Mouse (Mus musculus) heart, adult 2 months (tissue): ENCODE results near the gene Plekha7. TPM values are rescaled to one million over a fixed set of nuclear protein-coding genes. Genes with fewer than 3 reads are reported as not detected.

Experiments used
- DNase-seq, 2 experiments: peaks; one replicate each; pipeline ENCODE4 v3.0.0; 2021
- H3K27ac ChIP-seq: fragments of 200-600 bp; 2 replicates; pipeline ENCODE4 v1.8.1; 2022
- H3K27me3 ChIP-seq: fragments of 200-500 bp; 2 replicates; pipeline ENCODE4 v1.6.1; 2012; ENCODE audit warnings: mild to moderate bottlenecking, low read length, inconsistent platforms, mixed read lengths; ENCODE audit not compliant: control insufficient read depth, insufficient read depth
- H3K36me3 ChIP-seq: fragments of 200-500 bp; 2 replicates; pipeline ENCODE4 v1.6.1; 2012; ENCODE audit warnings: low read length, inconsistent platforms; ENCODE audit not compliant: control insufficient read depth, insufficient read depth
- H3K4me1 ChIP-seq: fragments of 200-500 bp; 2 replicates; pipeline ENCODE4 v1.6.1; 2011; ENCODE audit warnings: low read length; ENCODE audit not compliant: control insufficient read depth, insufficient read depth
- H3K4me3 ChIP-seq: fragments of 200-600 bp; 2 replicates; pipeline ENCODE4 v1.8.1; 2022
- H3K79me2 ChIP-seq: fragments of 200-500 bp; replicated peaks from 2 replicates; pipeline ENCODE4 v1.6.1; 2012; ENCODE audit warnings: mild to moderate bottlenecking, inconsistent platforms, low read length, moderate library complexity, mixed read lengths; ENCODE audit not compliant: control insufficient read depth, insufficient read depth
- H3K9ac ChIP-seq: fragments of 200-500 bp; 2 replicates; pipeline ENCODE4 v1.6.1; 2012; ENCODE audit warnings: low read depth, mild to moderate bottlenecking, control low read depth, inconsistent platforms, low read length, mixed read lengths
- CTCF ChIP-seq: fragments of 200-600 bp; IDR thresholded peaks from 2 replicates; pipeline ENCODE4 v1.8.1; 2022; ENCODE audit warnings: antibody characterized with exemption, mild to moderate bottlenecking, moderate library complexity
- EP300 ChIP-seq: fragments of 200-500 bp; IDR thresholded peaks from 2 replicates; pipeline ENCODE4 v1.6.1; 2011; ENCODE audit warnings: low read depth, low read length, control low read depth; ENCODE audit not compliant: insufficient read depth
- POLR2A ChIP-seq: fragments of 200-500 bp; IDR thresholded peaks from 2 replicates; pipeline ENCODE4 v1.6.1; 2011; ENCODE audit warnings: mild to moderate bottlenecking, low read depth, low read length, control low read depth; ENCODE audit not compliant: insufficient read depth
- WGBS: fragments of 180-500 bp; shearing (Covaris S2); methylation state at CpG from one replicate; pipeline ENCODE4 v1.1.7; 2018; 5-methylcytosine and 5-hydroxymethylcytosine counted together
- intact Hi-C: fragments of 180-260 bp; cut with DNase I; formaldehyde crosslinking; loops from one replicate; pipeline ENCODE4 v1.15.1; 2025
- polyA plus RNA-seq: library from polyadenylated mRNA; depleted of rRNA; stranded (reverse); fragments of >200 nt; gene quantifications from 2 replicates; pipeline ENCODE4 v1.2.3, GENCODE M21; 2012
- total RNA-seq, 2 experiments: library from RNA; stranded (reverse); gene quantifications; 2 replicates each; pipeline ENCODE4 v1.2.3; 2021

The Plekha7 gene
- total and polyA plus RNA-seq, 3 experiments, result 4.5 to 13.7 (median 6.3) TPM

DNA sequence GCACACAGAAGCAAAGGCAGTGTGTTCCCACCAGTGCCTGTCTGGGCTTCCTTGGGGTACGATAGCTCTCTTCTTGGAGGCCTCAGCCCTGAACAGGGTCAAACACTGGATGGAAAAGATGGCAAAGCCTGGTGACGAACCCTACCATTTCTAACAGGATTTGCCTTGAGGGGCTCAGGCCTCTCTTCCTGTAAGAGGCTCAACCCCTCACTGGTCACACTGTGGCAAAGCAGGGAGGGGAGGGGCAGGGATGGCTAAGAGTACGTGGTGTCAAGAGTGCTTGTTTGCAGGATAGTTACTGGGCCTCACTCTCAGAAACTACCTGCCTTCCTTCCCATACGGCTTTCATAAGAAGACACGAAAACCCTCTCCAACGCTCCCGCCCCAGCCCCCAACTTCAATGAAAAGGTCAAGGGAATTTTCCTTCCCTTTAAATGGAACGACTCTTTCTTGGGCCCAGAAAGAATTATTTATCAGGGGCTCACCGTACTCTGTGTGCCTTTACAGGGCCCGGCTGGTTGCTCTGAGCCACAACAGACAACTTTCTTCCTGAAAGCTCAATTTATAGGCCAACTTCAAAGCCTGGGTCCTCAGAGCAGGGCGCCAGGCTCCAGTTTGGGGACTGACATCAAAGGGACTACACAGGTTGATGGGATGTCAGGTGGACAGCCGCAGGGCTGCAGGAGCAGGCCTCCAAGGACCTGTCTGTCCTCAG lies 192.8 kb downstream of the Plekha7 start:
- H3K27me3 ChIP-seq, result no peaks in the 10 kb centered on the region
- H3K27ac ChIP-seq, result no peak overlapping the region
- no peaks in the 10 kb centered on the region for H3K36me3 ChIP-seq
- intact Hi-C loops, result no loop called here
- no peaks in the 10 kb centered on the region for H3K79me2 ChIP-seq
- no peak for DNase-seq
- 82% methylated on average over 12 of the region's 12 CpGs for WGBS
- no peak overlapping the region for H3K4me3 ChIP-seq
- no peaks in the 10 kb centered on the region for H3K4me1 ChIP-seq
- H3K9ac ChIP-seq, result no peak overlapping the region
- no peak for TF ChIP-seq POLR2A

DNA sequence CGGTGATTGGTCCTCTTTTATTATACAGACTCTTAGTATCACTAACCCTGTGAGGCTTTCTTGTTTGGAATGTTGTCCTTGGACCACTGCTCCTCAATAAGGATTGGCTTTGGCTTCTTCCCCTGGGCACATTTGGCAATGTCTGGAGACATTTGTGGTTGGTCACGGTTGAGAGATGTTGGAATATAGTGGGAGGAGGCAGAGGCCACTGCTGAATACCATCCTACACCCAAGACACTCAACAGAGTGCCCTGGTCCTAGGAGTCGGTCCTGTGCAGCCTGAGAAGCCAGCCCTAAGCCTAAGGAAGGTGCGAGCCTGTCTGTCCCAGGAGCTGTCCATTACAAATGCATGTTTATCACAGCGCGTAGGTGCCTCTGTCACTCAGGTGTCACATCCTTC lies 196.6 kb downstream of the Plekha7 start:
- Histone ChIP-seq H3K27me3 (no peaks in the 10 kb centered on the region), H3K27ac (no peak overlapping the region), H3K36me3 (no peaks in the 10 kb centered on the region), H3K9ac (no peak overlapping the region), H3K79me2 (no peaks in the 10 kb centered on the region), H3K4me3 (no peak overlapping the region), H3K4me1 (no peaks in the 10 kb centered on the region)
- intact Hi-C loops, result no loop called here
- DNase-seq, result no peak
- 84% methylated on average over 6 of the region's 6 CpGs for WGBS
- TF ChIP-seq EP300, result no peak
- TF ChIP-seq CTCF, result no peak
- TF ChIP-seq POLR2A, result no peak

DNA sequence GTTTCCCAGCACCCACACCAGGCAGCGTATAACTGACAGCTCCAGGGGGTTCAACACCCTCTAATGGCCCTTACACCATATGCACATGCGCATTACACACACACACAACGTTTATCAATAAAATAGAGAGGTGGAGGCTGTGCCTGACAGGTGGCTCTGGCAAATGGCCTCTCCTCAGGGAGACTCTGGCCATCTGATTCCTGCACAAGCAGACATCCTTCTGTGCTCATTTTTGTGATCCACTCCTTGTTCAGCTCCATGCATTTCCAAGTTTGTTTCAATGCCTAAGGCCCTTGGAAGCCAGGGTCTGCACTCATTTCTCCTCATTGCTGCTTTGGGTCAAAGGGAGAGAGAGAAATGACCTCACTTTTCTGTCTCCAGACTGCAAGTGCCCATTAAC lies 197.5 kb downstream of the Plekha7 start:
- DNase-seq, result no peak
- no peak overlapping the region for H3K27ac ChIP-seq
- intact Hi-C loops, result no loop called here
- H3K4me3 ChIP-seq, result no peak overlapping the region
- 68% methylated on average over 3 of the region's 3 CpGs for WGBS
- TF ChIP-seq CTCF (no peak), POLR2A (no peak), EP300 (no peak)
- no peaks in the 10 kb centered on the region for H3K36me3 ChIP-seq
- no peaks in the 10 kb centered on the region for H3K4me1 ChIP-seq
- no peak overlapping the region for H3K9ac ChIP-seq
- no peaks in the 10 kb centered on the region for H3K27me3 ChIP-seq
- no peaks in the 10 kb centered on the region for H3K79me2 ChIP-seq

DNA sequence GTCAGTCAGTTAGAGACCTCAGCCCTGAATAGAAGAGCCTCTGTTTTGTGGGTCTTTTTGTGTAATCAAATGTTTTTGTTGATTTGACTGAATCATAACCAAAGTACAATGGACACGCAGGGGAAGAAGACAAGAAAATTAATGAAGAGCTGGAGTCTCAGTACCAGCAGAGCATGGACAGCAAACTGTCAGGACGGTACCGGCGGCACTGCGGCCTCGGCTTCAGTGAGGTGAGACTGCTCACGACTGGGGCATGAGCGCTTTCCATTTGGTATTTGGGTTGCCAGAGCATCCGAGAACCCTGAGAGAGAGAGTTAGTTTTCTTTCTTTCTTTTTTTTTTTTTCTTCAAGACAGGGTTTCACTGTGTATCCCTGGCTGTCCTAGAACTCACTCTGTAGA lies 205.1 kb downstream of the Plekha7 start:
- intact Hi-C loops, result no loop called here
- TF ChIP-seq EP300, result no peak
- no peak for TF ChIP-seq CTCF
- TF ChIP-seq POLR2A, result no peak

DNA sequence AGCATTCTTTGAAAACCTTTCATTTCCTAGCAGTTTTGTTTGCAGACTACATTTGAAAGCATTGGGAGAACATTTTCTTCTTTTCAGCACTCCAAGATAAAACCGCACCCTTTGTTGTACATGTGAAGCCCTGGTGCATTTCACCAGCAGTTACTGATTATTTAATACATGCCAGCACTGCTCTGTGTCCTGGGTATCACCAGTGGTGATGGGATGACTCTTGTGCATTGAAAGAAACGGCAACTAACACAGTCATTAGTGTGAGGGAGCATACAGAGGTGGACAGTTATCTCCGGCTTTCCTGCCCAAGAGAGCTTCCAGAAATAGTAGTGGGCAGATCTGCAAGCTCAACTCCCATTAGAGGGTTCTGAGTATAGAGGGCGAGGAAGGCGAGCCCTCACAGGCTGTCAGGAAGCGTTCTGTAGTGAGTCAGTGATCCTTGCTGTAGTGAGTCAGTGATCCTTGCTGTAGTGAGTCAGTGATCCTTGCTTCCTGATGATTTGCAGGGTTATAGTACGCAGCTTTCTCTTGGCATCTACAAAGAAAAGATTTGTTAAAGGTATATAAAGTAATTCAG lies 208.1 kb downstream of the Plekha7 start:
- peak; percentile 21 to 27 for DNase-seq
- TF ChIP-seq EP300 (no peak), POLR2A (no peak), CTCF (no peak)
- peaks cover 2% of the 10 kb centered on the region for H3K4me1 ChIP-seq
- H3K9ac ChIP-seq, result no peak overlapping the region
- peaks cover 20% of the 10 kb centered on the region for H3K36me3 ChIP-seq
- 16% methylated on average over 7 of the region's 7 CpGs for WGBS
- no peak overlapping the region for H3K4me3 ChIP-seq
- H3K27ac ChIP-seq, result peak overlapping the region; percentile 16; the same call in 1 of the 2 replicates
- no peaks in the 10 kb centered on the region for H3K27me3 ChIP-seq
- intact Hi-C loops, result no loop called here
- H3K79me2 ChIP-seq, result peaks cover 1% of the 10 kb centered on the region; the same call in 1 of the 2 replicates

More for the DNA sequence above, 205.1 kb downstream of the Plekha7 start:
- Histone ChIP-seq H3K4me3 (no peak overlapping the region), H3K36me3 (peaks cover 17% of the 10 kb centered on the region), H3K9ac (no peak overlapping the region), H3K79me2 (no peaks in the 10 kb centered on the region), H3K4me1 (peaks cover 2% of the 10 kb centered on the region), H3K27ac (no peak overlapping the region), H3K27me3 (no peaks in the 10 kb centered on the region)
- 95% methylated on average over 9 of the region's 9 CpGs for WGBS
- DNase-seq, result no peak

DNA sequence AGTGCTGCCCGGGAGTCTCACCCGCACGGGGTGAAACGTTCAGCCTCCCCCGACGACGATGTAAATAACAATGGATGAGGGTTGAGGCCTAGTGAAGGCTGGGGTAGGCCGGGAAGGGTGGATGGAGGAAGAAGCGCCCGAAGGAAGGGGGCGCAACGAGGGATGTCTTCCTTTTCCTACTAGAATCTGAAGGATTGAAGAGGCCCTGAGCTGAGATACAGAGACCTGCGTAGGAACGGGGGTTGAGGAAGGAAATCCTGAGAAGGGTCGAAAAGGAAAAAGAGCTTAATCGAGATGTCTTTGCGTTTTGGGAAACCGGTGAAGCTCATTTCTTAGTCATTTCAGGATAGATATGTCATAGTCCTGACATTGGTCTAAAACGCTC lies 214.7 kb downstream of the Plekha7 start:
- H3K79me2 ChIP-seq, result peaks cover 1% of the 10 kb centered on the region; the same call in 1 of the 2 replicates
- under 1% methylated on average over 19 of the region's 19 CpGs for WGBS
- intact Hi-C loops, result no loop called here

More for the DNA sequence above, 214.7 kb downstream of the Plekha7 start:
- H3K27ac ChIP-seq, result peak overlapping the region; percentile 89
- no peaks in the 10 kb centered on the region for H3K27me3 ChIP-seq
- H3K4me3 ChIP-seq, result peak overlapping the region; percentile 62
- no peak for DNase-seq
- peaks cover 10% of the 10 kb centered on the region for H3K36me3 ChIP-seq
- TF ChIP-seq POLR2A (no peak), EP300 (no peak), CTCF (no peak)
- H3K4me1 ChIP-seq, result peaks cover 7% of the 10 kb centered on the region
- peak overlapping the region; percentile 81 for H3K9ac ChIP-seq
